Mouse (Mus musculus): ENCODE results near the gene Rab34.
A peak's percentile ranks its signal among the peaks of the same experiment; 100 is the strongest.

The Rab34 gene

DNA sequence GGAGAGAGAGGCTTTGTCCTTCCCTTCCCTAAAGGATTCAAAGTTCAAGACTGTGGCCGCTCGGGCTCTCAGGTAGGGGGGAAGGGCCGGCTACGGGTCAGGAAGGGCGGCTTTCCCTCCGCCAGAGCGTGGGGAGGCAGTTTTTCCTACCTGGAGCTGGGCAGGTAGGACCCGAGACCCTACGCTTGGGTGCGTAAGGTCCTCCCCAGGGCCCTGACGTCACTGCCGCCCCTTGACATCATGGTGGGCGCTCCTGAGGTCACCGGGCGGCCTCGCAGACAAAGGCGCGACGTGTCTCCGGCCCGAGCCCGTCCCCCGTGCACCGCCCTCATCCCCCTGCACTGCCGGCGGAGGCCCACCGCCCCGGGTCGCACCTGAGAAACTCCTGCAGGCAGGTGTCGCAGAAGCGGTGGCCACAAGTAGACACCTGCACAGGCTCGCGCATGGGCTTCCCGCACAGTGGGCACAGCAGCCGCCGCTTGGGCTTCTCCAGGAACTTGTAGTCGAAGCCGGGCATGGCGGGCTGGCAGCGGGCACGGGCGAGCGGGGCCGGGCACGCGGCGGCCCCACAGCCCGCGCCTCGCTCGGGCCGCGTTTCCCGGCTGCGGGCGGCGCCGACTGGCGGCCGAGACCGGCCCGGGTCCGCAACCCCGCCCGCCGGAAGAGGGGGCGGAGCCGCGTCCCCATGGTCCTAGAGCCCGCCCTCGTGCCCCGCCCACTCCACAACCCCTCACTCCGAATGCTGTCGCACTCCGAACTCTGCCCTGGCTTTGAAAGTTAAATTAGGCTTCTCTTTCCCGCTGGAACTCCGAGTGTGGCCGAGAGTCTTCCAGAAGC, 23.1 kb upstream of the Rab34 start, which contains the start of gene Traf4:
TSS of gene Traf4 (minus strand) at position 666 of the 837 bp plus-strand sequence.
- DNase-seq (ENCODE audit: low read depth, low spot score), result peak; percentile 91

GRCm38 (mm10) chr11:78165761-78166109, 22.5 kb upstream of the Rab34 start:
- DNase-seq (ENCODE audit: low read depth, low spot score), result no peak

DNA sequence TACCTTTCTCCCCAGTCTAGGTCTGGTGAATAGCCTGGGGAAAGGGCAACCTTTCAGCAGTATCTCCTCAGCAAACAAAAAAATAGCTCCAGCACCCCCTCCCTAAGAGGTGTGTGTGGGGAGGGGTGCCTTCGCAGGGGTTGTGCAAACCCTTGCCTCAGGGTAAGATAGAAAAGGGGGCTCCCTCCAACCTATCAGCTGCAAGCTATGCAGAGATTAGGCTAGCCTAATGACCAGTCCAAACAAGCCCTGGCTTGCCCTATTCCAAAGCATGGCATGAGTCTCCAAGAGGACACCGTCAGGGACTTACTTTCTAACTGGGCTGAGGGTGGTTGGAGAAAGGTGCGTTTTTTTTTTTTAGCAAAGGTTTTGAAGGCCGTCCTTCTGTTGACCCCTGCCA, 22.1 kb upstream of the Rab34 start:
- no peak for DNase-seq (ENCODE audit: low read depth, low spot score)

- no peak for DNase-seq (ENCODE audit: low read depth, low spot score)
These were observed 21.6 kb upstream of the Rab34 start for GRCm38 (mm10) chr11:78166640-78167039.

DNA sequence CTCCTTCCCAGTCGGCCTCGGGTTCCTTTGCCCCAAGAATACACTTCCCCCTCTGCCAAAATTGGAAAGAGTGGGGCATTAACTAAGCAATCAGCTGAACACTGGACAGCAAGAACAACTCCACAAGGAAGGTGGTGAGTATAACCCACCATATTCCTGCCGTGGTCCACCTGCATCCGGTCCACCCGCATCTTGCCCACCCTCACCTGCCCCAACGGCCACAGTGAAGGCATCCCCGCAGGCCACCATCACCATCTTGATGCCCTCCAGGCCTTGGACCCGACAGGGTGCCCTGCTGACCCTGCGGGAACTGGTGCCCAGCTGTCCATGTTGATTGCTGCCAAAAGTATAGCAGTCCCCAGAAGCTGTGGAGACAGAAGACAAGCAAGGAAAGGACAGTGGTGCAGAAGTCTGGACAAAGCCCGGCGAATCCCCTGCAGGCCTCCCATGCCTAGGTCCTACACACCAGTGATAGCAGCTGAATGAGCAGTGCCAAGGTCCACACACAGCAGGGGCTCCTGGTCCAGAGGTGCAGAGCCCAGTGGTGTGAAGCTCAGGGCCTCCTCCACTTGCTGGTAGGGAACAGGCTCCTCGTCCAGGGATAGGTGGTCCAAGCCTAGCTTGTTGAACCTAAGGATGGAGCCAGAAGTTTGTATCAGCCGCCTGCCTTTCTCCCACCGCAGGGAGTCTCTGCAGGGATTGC, 20.8 kb upstream of the Rab34 start:
- DNase-seq (ENCODE audit: low read depth, low spot score), result no peak

DNA sequence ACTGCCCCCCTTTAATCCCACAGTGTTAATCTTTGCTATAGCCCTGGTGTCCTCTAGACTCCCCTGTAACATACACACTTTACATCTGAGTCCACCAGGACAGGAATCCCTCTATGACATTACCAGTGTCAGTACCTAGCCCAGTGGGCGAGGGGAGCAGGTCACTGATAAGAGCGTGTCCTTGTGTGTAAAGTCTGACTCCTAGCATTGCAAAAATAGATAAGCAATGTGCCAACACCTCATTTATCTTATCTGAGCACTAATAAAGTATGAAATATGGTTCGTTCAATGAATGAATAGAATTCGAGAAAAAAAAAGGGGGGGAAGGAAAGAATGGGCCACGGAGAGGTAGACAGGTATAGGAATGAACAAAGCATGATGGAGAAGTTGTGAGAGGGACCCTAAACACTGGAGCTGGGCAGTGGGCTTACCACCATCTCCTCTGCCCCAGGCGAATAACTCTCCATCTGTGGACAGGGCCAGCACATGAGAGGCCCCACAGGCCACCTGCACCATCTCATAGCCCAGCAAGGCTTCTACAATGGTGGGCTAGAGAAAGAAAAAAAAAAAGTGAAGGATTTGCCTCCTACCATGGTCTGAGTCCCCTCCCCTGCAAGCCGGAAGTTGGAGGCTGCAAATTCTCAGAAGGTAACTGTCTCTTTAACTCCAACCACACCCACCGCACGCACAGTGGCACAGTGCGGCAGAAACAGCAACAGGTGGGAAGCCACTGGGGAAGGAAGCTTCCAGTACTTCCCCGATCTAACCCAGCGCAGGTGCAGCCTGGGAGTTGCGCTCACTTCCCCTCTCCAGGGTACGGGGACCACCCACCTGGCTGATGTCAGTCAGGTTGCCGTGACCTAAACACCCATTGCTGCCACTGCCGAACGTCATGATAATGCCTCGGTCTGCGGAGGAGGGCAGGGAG, 19.4 kb upstream of the Rab34 start:
- no peak for DNase-seq (ENCODE audit: low read depth, low spot score)

DNA sequence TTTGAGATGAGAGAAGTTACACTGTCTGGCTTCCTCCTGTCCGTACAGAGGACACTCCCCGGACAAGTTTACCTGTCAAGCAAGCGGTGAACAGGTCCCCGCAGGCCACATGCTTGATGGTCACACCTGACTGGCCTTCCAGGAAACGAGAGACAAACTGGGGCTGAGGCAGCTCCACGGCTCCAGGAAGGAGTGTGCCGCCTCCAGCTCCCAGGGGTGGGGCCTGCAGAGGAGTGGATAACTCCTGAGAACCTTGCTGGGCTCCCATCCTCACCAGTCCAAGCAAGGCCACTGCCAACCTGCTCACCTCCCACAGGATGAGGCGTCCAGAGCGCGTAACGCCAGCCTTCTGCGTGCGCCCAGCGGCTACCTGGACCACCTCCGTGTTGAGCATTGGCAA, 17.9 kb upstream of the Rab34 start:
- DNase-seq (ENCODE audit: low read depth, low spot score), result no peak

DNA sequence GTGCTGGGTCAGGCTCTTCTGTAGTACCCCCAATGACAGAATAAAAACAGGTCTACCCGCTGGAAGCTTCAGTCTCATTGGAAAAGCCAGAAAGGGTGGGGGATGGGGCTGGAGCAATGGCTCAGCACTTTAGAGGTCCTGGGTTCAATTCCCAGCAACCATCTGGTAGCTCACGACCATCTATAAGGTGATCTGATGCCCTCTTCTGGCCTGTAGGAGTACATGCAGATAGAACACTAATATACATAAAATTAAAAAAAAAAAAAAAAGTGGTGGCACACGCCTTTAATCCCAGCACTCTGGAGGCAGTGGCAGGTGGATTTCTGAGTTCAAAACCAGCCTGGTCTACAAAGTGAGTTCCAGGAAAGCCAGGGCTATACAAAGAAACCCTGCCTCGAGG, 16.9 kb upstream of the Rab34 start:
- no peak for DNase-seq (ENCODE audit: low read depth, low spot score)

GRCm38 (mm10) chr11:78172034-78172747, 16.0 kb upstream of the Rab34 start:
- DNase-seq (ENCODE audit: low read depth, low spot score), result no peak

DNA sequence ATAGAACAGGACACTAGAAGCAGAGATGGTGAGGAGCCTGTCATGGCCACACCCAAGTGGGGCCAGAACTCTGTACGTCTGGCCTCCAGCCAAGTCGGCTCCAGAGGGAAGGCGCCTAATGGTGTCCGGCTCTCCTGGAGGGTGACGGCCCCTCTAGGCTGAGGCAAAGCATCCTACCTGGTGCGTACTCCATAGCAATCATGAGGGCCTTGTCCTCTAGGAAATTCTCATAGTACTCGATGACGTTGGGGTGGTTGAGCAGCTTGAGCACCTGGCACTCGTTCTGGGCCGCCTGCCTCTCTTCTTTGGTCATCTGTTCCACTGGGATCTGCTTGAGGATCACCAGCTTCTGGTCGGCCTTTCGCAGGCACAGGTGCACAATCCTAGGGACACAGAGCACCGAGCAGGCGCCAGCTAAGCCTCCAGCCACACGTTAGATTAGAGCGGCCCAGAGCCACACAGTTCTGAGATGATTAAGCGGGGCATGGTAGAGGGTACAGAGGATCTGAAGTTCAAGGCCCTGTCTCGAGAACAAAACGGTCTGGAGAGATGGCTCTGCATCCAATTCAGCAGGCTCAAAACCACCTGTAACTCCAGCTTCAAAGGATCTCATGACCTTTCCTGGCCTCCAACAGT, 15.4 kb upstream of the Rab34 start:
- DNase-seq (ENCODE audit: low read depth, low spot score), result no peak

GRCm38 (mm10) chr11:78174506-78174905, 13.7 kb upstream of the Rab34 start:
- DNase-seq (ENCODE audit: low read depth, low spot score), result no peak

DNA sequence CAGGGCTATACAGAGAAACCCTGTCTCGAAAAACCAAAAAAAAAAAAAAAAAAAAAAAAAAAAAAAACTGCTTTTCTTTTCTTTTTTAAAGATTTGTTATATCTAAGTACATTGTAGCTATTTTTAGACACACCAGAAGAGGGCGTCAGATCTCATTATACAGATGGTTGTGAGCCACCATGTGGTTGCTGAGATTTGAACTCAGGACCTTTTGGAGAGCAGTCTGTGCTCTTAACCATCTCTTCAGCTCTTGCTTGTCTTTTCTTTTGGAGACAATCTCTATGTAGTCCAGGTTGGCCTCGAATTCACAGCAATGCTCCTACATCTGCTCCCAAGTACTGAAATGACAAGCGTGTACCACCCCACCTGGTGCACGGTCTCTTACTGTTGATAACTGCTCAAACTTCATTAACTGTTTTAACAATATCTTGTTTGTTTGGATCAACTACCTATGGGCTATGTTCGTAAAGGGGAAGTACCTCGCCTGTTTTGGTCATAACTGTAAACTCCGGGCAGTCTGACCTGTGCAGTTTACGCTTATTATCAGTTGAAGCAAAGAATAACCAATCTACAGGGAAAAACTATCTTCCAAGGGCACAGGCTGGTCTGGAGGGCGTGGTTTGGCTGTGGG, 12.3 kb upstream of the Rab34 start:
- DNase-seq (ENCODE audit: low read depth, low spot score), result no peak

DNA sequence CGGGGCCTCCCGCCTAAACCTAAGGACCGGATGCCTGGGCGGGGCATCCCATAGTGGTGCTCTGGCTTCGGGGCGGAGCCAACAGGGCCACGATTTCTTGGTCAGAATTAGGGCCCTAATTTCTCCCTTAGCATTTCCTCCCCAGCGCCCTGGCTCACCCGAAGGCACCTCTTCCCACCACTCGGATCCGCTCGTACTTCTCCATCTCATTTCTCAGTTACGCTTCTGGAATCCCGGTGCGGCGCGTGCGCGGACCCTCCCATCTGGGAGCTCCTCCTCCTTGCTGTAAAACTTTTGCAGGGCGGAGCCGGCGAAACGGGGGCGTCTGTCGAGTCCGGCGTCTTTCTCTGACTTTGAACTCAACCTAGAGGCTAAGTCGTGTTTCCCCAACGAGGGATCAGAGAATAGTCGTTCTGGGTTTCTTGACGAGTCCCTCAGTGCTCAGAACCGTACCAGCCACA, 11.8 kb upstream of the Rab34 start, which contains the start of the genes Nek8 and Tlcd1:
TSS of gene Nek8 (minus strand) at position 274 of the 461 bp plus-strand sequence.
TSS of gene Tlcd1 (plus strand) at position 310 of the 461 bp plus-strand sequence.
- DNase-seq (ENCODE audit: low read depth, low spot score), result peak; percentile 91

DNA sequence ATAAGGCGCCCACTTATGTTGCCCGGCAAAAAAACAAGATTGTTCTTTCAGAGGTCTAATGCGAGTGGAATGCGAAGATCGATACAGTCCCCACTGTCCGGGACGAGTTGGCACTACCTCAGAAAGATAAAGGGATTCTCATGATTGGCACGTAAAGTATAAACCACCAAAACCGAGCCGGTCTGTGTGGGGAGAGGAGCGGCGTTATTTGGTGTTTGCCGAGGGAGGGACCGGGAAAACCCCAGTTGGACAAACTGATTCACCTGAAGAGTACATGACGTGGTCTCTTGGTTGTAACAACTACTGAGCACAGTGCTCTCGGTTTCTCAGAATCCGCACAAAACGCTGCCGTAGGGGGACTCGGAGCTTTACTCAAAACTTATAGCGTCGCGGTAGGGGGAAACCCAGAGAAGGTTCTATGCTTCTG, 11.3 kb upstream of the Rab34 start:
- no peak for DNase-seq (ENCODE audit: low read depth, low spot score)

DNA sequence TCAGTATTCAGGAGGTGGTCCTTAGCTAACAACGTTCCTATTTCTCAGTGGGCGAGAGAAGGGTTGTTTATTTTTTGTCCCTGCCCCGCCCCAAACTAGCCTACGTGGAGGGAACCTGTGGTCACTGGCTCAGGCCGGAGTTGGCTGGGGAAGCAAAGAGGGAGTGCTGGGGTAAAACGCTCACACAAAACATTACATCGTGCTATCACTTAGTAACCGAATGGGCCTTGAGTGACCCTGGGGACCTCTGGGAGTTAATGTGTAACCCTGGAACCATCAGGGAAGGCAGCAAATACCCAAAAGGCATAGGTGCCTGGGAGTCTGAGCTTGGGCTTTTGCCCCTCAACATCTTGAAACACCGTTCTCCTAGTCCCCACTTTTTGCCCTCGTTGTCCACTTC, 10.8 kb upstream of the Rab34 start:
- DNase-seq (ENCODE audit: low read depth, low spot score), result peak; percentile 50

GRCm38 (mm10) chr11:78177903-78178858, 10.0 kb upstream of the Rab34 start:
- peak; percentile 97 for DNase-seq (ENCODE audit: low read depth, low spot score)

DNA sequence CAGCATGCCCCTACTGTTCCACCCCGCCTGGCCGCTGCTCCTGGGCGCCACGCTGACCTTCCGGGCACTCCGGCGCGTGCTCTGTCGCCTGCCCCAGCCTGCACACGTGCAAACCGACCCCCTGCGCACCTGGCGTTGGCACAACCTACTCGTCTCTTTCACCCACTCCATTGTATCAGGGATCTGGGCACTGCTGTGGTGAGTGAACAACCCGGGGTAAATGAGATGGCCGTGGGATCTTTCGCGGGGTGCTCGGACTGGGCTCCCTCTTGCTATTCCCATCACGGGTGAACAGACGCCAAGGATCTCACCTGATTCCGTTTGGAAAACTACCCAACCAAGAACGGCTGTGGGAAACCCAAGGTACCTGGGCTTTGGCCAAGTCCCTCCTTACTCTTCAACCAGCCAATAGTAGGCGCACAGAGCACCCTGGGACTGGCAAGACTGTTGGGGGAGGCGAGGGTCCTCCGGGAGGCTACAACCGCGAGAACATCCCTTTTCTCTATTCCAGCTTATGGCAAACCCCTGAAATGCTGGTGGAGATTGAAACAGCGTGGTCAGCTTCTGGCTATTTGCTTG, 9.3 kb upstream of the Rab34 start:
- DNase-seq (ENCODE audit: low read depth, low spot score), result peak; percentile 65

DNA sequence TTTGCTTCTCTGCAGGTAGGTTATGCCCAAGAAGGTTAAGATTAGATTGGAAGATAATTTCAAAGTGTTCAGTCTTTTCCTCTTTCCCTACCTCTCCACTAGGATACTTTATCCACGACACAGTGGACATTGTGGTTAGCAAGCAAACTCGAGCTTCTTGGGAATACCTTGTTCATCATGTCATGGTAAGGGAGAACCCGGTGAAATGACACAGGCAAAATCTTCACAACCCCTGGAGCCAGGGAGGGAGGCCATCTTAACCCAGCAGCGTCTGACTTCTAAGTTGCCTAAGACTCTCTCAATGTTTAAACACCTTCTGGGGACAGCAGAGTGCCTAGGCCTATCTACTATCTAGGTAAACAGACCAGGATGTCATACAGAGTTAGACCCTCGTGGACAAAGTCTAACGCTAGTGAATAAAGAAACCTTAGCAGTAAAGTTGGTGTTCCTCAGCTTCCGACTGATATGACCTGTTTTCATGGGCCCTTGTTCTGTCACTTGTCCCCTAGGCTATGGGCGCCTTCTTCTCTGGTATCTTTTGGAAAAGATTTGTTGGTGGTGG, 8.7 kb upstream of the Rab34 start:
- no peak for DNase-seq (ENCODE audit: low read depth, low spot score)
